Mouse (Mus musculus) limb, embryonic 13.5 days (tissue): ENCODE measurements around the gene Ndufb10. TPM values are rescaled to one million over a fixed set of nuclear protein-coding genes. Genes with fewer than 3 reads are reported as not detected.
"Not testable (repeated sequence)": the region's sequence is repeated elsewhere in the genome, so short reads cannot be mapped to it uniquely, and the experiment has no call there.

ENCODE experiments used
- ATAC-seq: fragments of 200-750 bp; cut with Nextera tagmentation; 2 replicates; pipeline ENCODE4 v1.8.0; 2017; ENCODE audit warnings: low read depth, moderate number of reproducible peaks, moderate TSS enrichment; ENCODE audit not compliant: low FRiP score
- H3K27ac ChIP-seq: fragments of 300-500 bp; sonication (generic); 2 replicates; pipeline ENCODE4 v1.5.1; 2015; ENCODE audit warnings: inconsistent platforms, mild to moderate bottlenecking, moderate library complexity
- H3K27me3 ChIP-seq: fragments of 300-500 bp; sonication (generic); 2 replicates; pipeline ENCODE4 v1.6.1; 2015; ENCODE audit warnings: mild to moderate bottlenecking, inconsistent platforms
- H3K36me3 ChIP-seq: fragments of 300-500 bp; sonication (generic); 2 replicates; pipeline ENCODE4 v1.6.1; 2015; ENCODE audit warnings: inconsistent platforms, mild to moderate bottlenecking, moderate library complexity
- H3K4me1 ChIP-seq: fragments of 300-500 bp; sonication (generic); 2 replicates; pipeline ENCODE4 v1.6.1; 2015; ENCODE audit warnings: inconsistent platforms
- H3K4me2 ChIP-seq: fragments of 300-500 bp; sonication (generic); replicated peaks from 2 replicates; pipeline ENCODE4 v1.6.1; 2015; ENCODE audit warnings: inconsistent platforms, mild to moderate bottlenecking, moderate library complexity
- H3K4me3 ChIP-seq: fragments of 300-500 bp; sonication (generic); 2 replicates; pipeline ENCODE4 v1.5.1; 2015; ENCODE audit warnings: moderate library complexity, mild to moderate bottlenecking, inconsistent platforms
- H3K9ac ChIP-seq: fragments of 300-500 bp; sonication (generic); 2 replicates; pipeline ENCODE4 v1.6.1; 2015; ENCODE audit warnings: mild to moderate bottlenecking, inconsistent platforms
- H3K9me3 ChIP-seq: fragments of 300-500 bp; sonication (generic); 2 replicates; pipeline ENCODE4 v1.6.1; 2016; ENCODE audit warnings: inconsistent platforms
- WGBS: fragments of 180-500 bp; shearing (Covaris S2); methylation state at CpG from one replicate; pipeline ENCODE4 v1.1.7; 2015; 5-methylcytosine and 5-hydroxymethylcytosine counted together
- polyA plus RNA-seq: library from polyadenylated mRNA; unstranded; fragments of >200 nt; fragmentation: Nextera tagmentation; extraction: Ambion mirVana; gene quantifications from 2 replicates; pipeline ENCODE4 v1.2.1, GENCODE M21; 2015

Ndufb10 gene
- polyA plus RNA-seq, 1 experiment from 2014 or later, result 206 TPM

DNA sequence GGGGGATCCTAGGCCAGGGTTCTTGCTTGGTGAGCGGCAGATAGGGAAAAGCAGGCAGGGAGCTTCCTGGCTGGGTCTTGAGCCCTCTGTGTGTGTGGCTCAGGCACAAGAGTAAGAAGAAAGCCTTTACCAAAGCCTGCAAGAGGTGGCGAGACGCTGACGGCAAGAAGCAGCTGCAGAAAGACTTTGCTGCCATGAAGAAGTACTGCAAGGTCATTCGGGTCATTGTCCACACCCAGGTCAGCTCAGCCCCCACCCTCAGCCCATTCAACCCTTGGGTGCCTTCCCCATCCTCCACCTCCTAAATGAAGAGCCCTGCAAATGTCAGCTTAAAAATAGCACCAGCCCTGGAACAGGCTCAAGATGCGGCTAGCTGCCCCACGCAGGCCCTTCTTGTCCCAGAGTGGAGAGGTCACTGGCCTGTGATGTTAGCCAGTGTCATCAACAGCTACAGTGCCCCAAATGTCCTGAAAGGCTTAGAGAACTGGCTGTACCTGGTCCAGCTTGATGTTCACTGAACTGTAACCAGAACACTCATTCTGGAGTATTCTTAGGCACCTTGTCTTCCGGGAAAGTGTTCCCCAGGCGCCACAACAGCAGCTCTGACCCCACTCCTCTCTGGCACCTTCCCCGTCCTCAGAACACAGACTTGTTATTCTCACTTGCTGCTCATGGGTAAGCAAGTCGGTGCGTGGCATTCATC is 8.1 kb upstream of the Ndufb10 start:
- no peak for ATAC-seq
- H3K9ac ChIP-seq, result peak overlapping the region; percentile 26; the same call in 1 of the 2 replicates
- 85% methylated on average over 12 of the region's 12 CpGs for WGBS

DNA sequence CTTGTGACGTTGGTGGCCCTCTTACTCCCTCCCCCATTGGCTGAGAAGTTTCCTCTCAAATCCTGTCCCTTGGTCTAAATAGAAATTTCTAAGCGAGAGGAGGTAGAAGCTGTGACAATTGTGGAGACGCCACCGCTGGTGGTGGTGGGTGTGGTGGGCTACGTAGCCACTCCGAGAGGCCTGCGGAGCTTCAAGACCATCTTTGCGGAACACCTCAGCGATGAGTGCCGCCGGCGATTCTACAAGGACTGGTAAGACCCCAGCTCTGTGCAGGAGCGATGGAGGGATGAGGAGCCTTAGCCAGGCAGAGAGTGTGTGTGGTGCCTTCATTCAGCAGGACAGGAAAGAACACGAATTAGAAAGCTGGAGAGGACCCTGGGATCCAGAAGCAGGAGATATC is 6.5 kb upstream of the Ndufb10 start:
- Histone ChIP-seq H3K27ac (no peak overlapping the region), H3K9me3 (no peaks in the 10 kb centered on the region), H3K9ac (no peak overlapping the region), H3K27me3 (peaks cover 11% of the 10 kb centered on the region; the same call in 1 of the 2 replicates), H3K4me1 (peaks cover 1% of the 10 kb centered on the region; the same call in 1 of the 2 replicates), H3K4me3 (no peak overlapping the region), H3K4me2 (no peak overlapping the region), H3K36me3 (no peaks in the 10 kb centered on the region)
- no peak for ATAC-seq
- 77% methylated on average over 14 of the region's 14 CpGs for WGBS

More for the DNA sequence above, 8.1 kb upstream of the Ndufb10 start:
- Histone ChIP-seq H3K36me3 (no peaks in the 10 kb centered on the region), H3K27me3 (peaks cover 11% of the 10 kb centered on the region; the same call in 1 of the 2 replicates), H3K27ac (no peak overlapping the region), H3K4me2 (no peak overlapping the region), H3K4me1 (peaks cover 13% of the 10 kb centered on the region), H3K4me3 (no peak overlapping the region), H3K9me3 (no peaks in the 10 kb centered on the region)

DNA sequence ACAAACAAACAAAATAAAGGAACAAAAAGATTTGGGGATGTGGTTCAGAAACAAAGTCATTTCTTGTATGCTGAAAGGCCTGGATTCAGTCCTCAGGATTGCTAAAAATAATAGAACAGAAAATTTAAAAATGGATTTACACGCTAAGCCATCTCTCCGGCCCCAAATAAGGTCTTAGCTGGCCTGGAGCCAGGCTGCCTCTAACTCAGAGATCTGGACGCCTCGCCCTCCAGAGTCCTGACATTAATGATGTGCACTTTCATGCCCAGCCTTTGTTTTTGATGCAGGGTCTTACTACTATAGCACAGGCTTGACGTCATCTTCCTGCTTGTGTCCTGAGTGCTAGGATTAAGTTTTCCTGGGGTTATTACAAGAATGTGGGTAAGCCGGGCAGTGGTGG is 4.8 kb upstream of the Ndufb10 start:
- ATAC-seq, result no peak
- WGBS, result 83% methylated on average over 6 of the region's 6 CpGs
- Histone ChIP-seq H3K27me3 (peaks cover 11% of the 10 kb centered on the region; the same call in 1 of the 2 replicates), H3K27ac (no peak overlapping the region), H3K36me3 (no peaks in the 10 kb centered on the region), H3K4me2 (no peak overlapping the region), H3K9me3 (no peaks in the 10 kb centered on the region), H3K9ac (no peak overlapping the region), H3K4me3 (no peak overlapping the region), H3K4me1 (0 out of 2 replicates have a peak, but pooled peaks cover 2% of the 10 kb centered on the region)

DNA sequence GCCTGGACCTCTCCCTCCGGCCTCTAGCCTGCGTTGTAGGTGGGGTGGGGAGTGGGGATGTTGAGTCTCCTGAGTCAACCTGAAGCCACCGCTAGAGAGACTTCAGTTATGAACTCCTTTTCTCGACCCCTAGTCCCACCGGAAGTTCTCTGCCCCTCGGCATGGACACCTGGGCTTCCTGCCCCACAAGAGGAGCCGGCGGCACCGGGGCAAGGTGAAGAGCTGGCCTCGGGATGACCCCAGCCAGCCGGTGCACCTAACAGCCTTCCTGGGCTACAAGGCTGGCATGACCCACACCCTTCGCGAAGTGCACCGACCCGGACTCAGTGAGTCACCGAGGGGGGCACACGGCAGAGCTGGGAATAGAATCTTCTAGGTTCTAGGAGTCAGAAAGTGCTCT is 3.9 kb upstream of the Ndufb10 start:
- ATAC-seq, result no peak
- Histone ChIP-seq H3K9ac (peak overlapping the region; percentile 25; the same call in 1 of the 2 replicates), H3K4me3 (no peak overlapping the region), H3K27ac (no peak overlapping the region), H3K27me3 (peaks cover 6% of the 10 kb centered on the region; the same call in 1 of the 2 replicates), H3K4me2 (no peak overlapping the region), H3K36me3 (no peaks in the 10 kb centered on the region), H3K4me1 (peaks cover 7% of the 10 kb centered on the region), H3K9me3 (no peaks in the 10 kb centered on the region)
- whole genome bisulfite sequencing, result 72% methylated on average over 17 of the region's 17 CpGs

DNA sequence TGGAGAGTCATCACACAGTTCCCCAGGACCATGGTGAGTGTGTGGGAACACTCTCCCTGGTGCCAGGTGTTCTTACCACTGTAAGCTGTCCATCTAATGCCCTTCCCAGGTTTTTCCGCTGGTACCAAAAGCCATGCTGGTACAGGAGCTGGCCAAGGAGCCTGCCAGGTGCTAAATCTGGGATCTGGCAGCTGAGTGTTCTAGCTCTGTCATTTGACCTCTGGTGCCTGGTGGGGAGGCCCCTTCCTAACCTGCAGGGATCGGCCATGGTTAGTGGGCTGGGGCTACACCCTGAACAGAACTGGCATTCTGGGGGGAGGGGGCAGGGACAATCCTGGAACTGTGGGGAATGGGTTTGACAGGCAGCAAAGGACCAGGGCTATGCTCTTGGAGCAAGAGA is 3.3 kb upstream of the Ndufb10 start, which contains the start of gene Rpl3l:
Rpl3l (plus strand) TSS at position 203 of the 400 bp plus-strand sequence.
- Histone ChIP-seq H3K4me1 (peaks cover 13% of the 10 kb centered on the region), H3K27me3 (peaks cover 5% of the 10 kb centered on the region; the same call in 1 of the 2 replicates), H3K4me2 (no peak within 1 kb of the TSS), H3K9ac (peak within 1 kb of the TSS; percentile 25; the same call in 1 of the 2 replicates), H3K27ac (no peak within 1 kb of the TSS), H3K9me3 (no peaks in the 10 kb centered on the region), H3K36me3 (peaks cover under 1% of the 10 kb centered on the region), H3K4me3 (no peak within 1 kb of the TSS)
- 56% methylated on average over 2 of the region's 2 CpGs for WGBS
- no peak for ATAC-seq

DNA sequence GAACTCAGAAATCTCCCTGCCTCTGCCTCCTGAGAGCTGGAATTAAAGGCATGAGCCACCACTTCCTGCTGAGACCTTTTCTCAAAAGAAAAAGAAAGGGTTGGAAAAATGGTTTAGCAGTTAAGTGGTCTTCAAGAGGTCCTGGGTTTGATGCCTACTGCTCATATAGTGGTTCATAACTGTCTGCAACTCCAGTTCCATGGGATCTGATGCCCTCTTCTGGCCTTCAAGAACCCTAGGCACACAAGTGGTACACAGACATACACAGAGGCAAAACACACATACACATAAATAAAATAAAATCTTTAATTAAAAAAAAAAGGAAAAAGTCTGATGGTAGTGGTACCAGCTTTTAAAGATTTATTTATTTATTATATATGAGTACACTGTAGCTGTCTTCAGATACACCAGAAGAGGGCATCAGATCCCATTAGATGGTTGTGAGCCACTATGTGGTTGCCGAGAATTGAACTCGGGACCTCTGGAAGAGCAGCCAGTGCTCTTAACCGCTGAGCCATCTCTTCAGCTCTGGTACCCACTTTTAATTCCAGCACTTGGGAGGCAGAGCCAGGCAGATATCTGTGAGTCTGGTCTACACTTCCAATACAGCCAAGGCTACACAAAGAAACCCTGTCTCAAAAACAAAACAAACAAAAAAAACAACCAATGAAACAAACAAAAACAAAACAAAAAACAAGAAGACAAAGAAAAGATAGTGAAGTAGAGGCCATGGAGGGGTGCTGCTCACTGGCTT is 1.5 kb upstream of the Ndufb10 start:
- H3K9ac ChIP-seq, result no peak overlapping the region
- H3K9me3 ChIP-seq, result no peaks in the 10 kb centered on the region
- H3K27ac ChIP-seq, result no peak overlapping the region
- H3K27me3 ChIP-seq, result no peaks in the 10 kb centered on the region
- H3K4me1 ChIP-seq, result peaks cover 29% of the 10 kb centered on the region
- 74% methylated on average over 3 of the region's 3 CpGs for WGBS
- H3K4me2 ChIP-seq, result no peak overlapping the region
- ATAC-seq, result no peak
- H3K36me3 ChIP-seq, result peaks cover 16% of the 10 kb centered on the region
- no peak overlapping the region for H3K4me3 ChIP-seq

DNA sequence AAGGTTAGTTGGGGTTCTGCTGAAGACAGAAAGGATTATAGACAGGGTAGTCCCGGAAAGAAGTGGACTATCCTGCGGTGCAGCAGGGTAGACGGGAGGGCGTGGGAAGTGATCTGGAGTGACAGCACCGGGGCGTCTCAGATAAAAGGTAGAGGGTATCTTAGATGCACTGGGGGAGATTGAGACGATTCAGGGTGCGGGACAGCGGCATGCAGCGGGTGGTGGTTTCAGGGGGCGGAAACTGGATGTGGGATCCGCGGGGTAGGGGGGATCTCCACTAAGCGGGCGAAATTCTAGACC is 447 bp downstream of the Ndufb10 start:
- under 1% methylated on average over 15 of the region's 15 CpGs for WGBS
- Histone ChIP-seq H3K9me3 (no peaks in the 10 kb centered on the region), H3K27me3 (no peaks in the 10 kb centered on the region), H3K27ac (peak overlapping the region; percentile 79; the same call in 1 of the 2 replicates), H3K4me2 (peak overlapping the region; percentile 91), H3K36me3 (peaks cover 19% of the 10 kb centered on the region), H3K4me3 (peak overlapping the region; percentile 83), H3K4me1 (peaks cover 31% of the 10 kb centered on the region), H3K9ac (peak overlapping the region; percentile 78)
- peak; percentile 1; the same call in 1 of the 2 replicates for ATAC-seq

DNA sequence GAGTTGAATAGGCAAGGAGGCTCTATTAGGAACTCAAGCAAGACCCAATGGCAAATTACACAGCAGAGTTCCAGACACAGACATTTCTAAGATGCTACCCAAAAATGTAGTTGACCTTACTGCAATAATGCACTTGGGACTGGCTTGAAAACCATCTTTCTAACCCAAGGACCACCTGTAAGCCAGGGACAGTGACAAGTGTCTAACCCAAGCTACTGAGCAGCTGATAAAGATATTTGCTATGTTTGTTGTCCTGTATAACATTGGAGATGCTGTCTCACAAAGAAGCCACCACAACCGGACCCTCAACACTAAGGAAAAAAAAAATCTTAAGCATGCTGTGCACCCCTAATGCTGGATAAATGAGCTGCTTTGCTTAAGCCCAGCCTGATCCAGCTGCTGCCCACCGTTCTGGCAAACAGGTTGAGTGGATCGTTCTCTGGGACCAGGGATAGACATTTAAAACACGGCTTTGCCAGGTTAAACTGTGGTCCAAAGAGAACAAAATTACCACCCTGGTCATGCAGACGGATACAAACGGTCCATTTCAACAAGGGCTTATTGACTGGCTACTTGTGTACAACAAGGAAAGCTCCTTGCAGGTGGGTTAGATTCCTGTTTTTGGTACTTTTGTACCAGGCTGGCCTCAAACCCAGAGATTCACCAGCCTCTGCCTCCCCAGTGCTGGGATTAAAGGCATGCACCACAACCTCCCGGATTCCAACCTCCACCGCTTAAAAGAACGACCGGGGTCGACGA is 977 bp downstream of the Ndufb10 start:
- peak overlapping the region; percentile 79; the same call in 1 of the 2 replicates for H3K27ac ChIP-seq
- H3K4me2 ChIP-seq, result peak overlapping the region; percentile 91
- H3K4me1 ChIP-seq, result peaks cover 34% of the 10 kb centered on the region
- peak overlapping the region; percentile 78 for H3K9ac ChIP-seq
- H3K27me3 ChIP-seq, result no peaks in the 10 kb centered on the region
- H3K9me3 ChIP-seq, result no peaks in the 10 kb centered on the region
- peaks cover 24% of the 10 kb centered on the region for H3K36me3 ChIP-seq
- ATAC-seq, result no peak
- 1% methylated on average over 12 of the region's 12 CpGs for WGBS
- peak overlapping the region; percentile 83 for H3K4me3 ChIP-seq

DNA sequence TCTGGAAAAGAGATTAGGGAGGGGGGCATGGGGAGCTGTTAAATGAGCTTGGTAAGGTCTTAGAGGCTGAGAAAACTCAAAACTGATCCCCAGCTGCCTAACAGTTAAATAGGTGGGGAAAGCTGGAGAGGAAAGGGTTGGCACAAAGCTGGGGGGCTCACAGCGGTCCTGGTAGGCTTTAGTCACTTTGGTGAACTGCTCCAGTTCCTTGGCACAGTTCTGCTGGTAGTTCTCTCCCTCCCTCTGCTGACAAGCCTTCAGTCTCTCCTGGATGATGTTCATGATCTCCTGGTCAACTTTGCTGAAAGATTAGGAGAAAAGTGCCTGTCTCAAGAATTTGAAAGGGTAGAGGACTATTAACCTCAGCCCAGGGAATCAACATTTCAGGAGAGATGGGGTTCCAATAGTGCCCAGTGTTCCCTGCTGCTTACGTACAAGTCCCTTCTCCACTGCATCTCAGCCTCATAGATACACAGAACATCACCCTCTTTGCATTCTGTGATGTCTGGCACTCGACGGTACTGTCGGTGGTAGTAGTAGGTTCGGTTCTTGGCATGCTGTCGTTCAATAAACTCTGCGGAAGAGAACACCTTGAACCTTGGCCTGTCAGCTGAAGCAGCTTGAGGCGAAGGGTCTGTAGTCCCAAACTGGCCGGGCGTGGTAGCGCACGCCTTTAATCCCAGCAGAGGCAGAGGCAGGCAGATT is 1.9 kb downstream of the Ndufb10 start:
- Histone ChIP-seq H3K4me3 (peak overlapping the region; percentile 84), H3K4me2 (peak overlapping the region; percentile 91), H3K27me3 (no peaks in the 10 kb centered on the region), H3K9ac (peak overlapping the region; percentile 78), H3K36me3 (peaks cover 33% of the 10 kb centered on the region), H3K4me1 (peaks cover 34% of the 10 kb centered on the region), H3K9me3 (no peaks in the 10 kb centered on the region), H3K27ac (no peak overlapping the region)
- 31% methylated on average over 13 of the region's 13 CpGs for WGBS
- ATAC-seq, result no peak

DNA sequence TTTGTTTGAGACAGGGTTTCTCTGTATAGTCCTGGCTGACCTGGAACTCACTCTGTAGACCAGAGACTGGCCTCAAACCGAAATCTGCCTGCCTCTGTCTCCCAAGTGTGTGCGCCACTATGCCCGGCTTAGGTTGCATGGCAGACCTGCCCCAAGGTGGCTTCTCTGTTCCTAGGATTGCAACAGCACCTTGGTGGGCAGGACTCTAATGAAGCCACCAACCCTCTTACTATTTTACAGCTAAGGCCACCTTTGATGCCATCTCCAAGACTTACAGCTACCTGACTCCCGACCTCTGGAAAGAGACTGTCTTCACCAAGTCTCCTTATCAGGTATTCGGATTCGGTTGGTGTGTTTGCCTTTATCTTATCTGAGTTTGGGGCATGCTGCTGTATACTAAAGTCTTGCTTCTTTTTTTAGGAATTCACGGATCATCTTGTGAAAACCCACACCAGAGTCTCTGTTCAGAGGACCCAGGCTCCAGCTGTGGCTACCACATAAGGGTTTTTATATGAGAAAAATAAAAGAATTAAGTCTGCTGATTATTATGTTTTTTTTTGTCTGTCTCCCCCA is 2.8 kb downstream of the Ndufb10 start:
- peak overlapping the region; percentile 84 for H3K4me3 ChIP-seq
- H3K27ac ChIP-seq, H3K27me3 ChIP-seq, ATAC-seq, H3K9me3 ChIP-seq: not testable (repeated sequence)
- peak overlapping the region; percentile 65 for H3K9ac ChIP-seq
- 59% methylated on average over 7 of the region's 7 CpGs for WGBS
- H3K4me1 ChIP-seq, result peaks cover 34% of the 10 kb centered on the region
- peaks cover 42% of the 10 kb centered on the region for H3K36me3 ChIP-seq
- peak overlapping the region; percentile 91 for H3K4me2 ChIP-seq

DNA sequence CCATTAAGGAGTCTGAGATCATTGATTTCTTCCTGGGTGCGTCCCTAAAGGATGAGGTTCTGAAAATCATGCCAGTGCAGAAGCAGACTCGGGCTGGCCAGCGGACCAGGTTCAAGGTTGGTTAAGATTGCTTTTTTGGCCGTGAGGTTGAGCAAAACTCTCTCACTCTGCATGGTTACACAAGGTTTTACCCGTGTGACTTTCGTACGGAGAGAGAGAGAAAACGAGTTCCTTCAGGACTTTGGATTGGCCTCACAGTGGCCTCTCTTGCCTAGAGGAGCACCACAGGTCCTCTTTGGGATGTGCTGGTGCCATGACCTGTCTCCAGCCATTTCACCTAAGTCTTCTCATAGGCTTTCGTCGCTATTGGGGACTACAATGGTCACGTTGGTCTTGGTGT is 3.7 kb downstream of the Ndufb10 start:
- 1% methylated on average over 11 of the region's 11 CpGs for WGBS
- Histone ChIP-seq H3K4me2 (peak overlapping the region; percentile 91), H3K4me3 (peak overlapping the region; percentile 84), H3K4me1 (peaks cover 34% of the 10 kb centered on the region), H3K9ac (peak overlapping the region; percentile 93), H3K36me3 (peaks cover 47% of the 10 kb centered on the region)
- not testable (repeated sequence) for H3K27me3 ChIP-seq, H3K9me3 ChIP-seq, ATAC-seq, H3K27ac ChIP-seq
